Mouse (Mus musculus) liver, adult 2 months (tissue): ENCODE data around the gene Sema3g.

Source experiments
- CTCF ChIP-seq: fragments of 200-500 bp; IDR thresholded peaks from 2 replicates; pipeline ENCODE4 v1.5.1; 2011; ENCODE audit warnings: low read depth, low read length, control low read depth
- POLR2A ChIP-seq: fragments of 200-500 bp; IDR thresholded peaks from 2 replicates; pipeline ENCODE4 v1.6.1; 2011; ENCODE audit warnings: low read length, control low read depth; ENCODE audit not compliant: insufficient read depth; ENCODE audit errors: extremely low read depth

DNA sequence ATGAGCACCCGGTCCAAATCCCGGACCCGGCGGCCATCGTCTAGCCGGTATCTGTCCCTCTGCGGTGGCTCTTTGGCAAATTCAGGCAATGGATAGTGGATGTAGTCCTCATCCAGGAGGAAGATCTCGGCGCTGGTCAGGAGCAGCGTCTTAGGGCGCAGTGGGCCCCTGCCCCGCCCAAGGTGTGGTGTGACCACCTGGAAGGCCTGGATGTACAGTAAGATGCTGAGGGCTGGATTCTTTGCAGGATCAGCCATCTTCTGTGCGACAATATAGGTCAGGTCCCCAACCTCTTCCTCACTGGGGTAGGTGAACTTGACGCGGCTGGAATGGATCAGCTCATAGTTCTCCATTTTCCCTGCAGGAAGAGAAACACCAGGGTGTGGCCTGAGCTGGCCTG lies 45.8 kb upstream of the Sema3g start:
- no peak for TF ChIP-seq CTCF
- TF ChIP-seq POLR2A: no peak
